Mouse (Mus musculus) liver, postnatal 0 days (tissue): ENCODE results near the gene Xrcc2. TPM values are rescaled to one million over a fixed set of nuclear protein-coding genes. Genes with fewer than 3 reads are reported as not detected.

Source experiments
- ATAC-seq: fragments of 200-750 bp; cut with Nextera tagmentation; 2 replicates; pipeline ENCODE4 v1.8.0; 2017; ENCODE audit warnings: mild to moderate bottlenecking, moderate library complexity
- DNase-seq: peaks from one replicate; pipeline ENCODE4 v3.0.0-alpha.2; 2016
- H3K27ac ChIP-seq: fragments of 300-500 bp; sonication (generic); 2 replicates; pipeline ENCODE4 v1.5.1; 2014; ENCODE audit warnings: antibody characterized with exemption, moderate library complexity, mild to moderate bottlenecking, low read depth
- H3K27me3 ChIP-seq: fragments of 300-500 bp; sonication (generic); 2 replicates; pipeline ENCODE4 v1.6.1; 2014; ENCODE audit warnings: low read length, control low read depth, mixed read lengths; ENCODE audit not compliant: insufficient read depth
- H3K36me3 ChIP-seq: fragments of 300-500 bp; sonication (generic); replicated peaks from 2 replicates; pipeline ENCODE4 v1.6.1; 2014; ENCODE audit warnings: mild to moderate bottlenecking, control low read depth, low read length, moderate library complexity, mixed read lengths; ENCODE audit not compliant: insufficient read depth
- H3K4me1 ChIP-seq: fragments of 300-500 bp; sonication (generic); 2 replicates; pipeline ENCODE4 v1.6.1; 2014; ENCODE audit warnings: antibody characterized with exemption, mild to moderate bottlenecking, control low read depth; ENCODE audit not compliant: insufficient read depth
- H3K4me2 ChIP-seq: fragments of 300-500 bp; sonication (generic); 2 replicates; pipeline ENCODE4 v1.6.1; 2014; ENCODE audit warnings: low read depth, mild to moderate bottlenecking, low read length, moderate library complexity, mixed read lengths
- H3K4me3 ChIP-seq: fragments of 300-500 bp; sonication (generic); 2 replicates; pipeline ENCODE4 v1.5.1; 2014; ENCODE audit warnings: low read depth, low read length
- H3K9ac ChIP-seq: fragments of 300-500 bp; sonication (generic); replicated peaks from 2 replicates; pipeline ENCODE4 v1.6.1; 2014; ENCODE audit warnings: mild to moderate bottlenecking, moderate library complexity
- H3K9me3 ChIP-seq: fragments of 300-500 bp; sonication (generic); 2 replicates; pipeline ENCODE4 v1.6.1; 2016; ENCODE audit warnings: mild to moderate bottlenecking, control low read depth, low read length, mixed read lengths
- CTCF ChIP-seq: sonication (generic); IDR thresholded peaks from 2 replicates; pipeline ENCODE4 v1.5.1; 2016; ENCODE audit warnings: antibody characterized with exemption, low read depth
- EP300 ChIP-seq: IDR thresholded peaks from 2 replicates; pipeline ENCODE4 v1.6.1; 2016; ENCODE audit warnings: antibody characterized with exemption, low read depth, mild to moderate bottlenecking
- WGBS: fragments of 180-500 bp; shearing (Covaris S2); extraction: QIAGEN DNeasy Blood & Tissue Kit; methylation state at CpG from one replicate; pipeline ENCODE4 v1.1.7; 2014; ENCODE audit not compliant: insufficient replicate concordance; 5-methylcytosine and 5-hydroxymethylcytosine counted together
- polyA plus RNA-seq: library from polyadenylated mRNA; unstranded; fragments of >200 nt; fragmentation: Nextera tagmentation; extraction: Ambion mirVana; gene quantifications from 2 replicates; pipeline ENCODE4 v1.2.1, GENCODE M21; 2015

Xrcc2 gene
- polyA plus RNA-seq, 1 experiment from 2014 or later = 1.9 TPM

GRCm38 (mm10) chr5:25671696-25672520, 33.7 kb downstream of the Xrcc2 start:
- Histone ChIP-seq H3K9ac (no peak overlapping the region), H3K4me1 (no peaks in the 10 kb centered on the region), H3K36me3 (no peaks in the 10 kb centered on the region), H3K27ac (no peak overlapping the region), H3K4me3 (no peak overlapping the region), H3K27me3 (no peaks in the 10 kb centered on the region), H3K9me3 (no peaks in the 10 kb centered on the region), H3K4me2 (no peak overlapping the region)
- DNase-seq (no peak), ATAC-seq (no peak)
- WGBS = 91% methylated on average over 31 of the region's 31 CpGs
- TF ChIP-seq CTCF (no peak), EP300 (no peak)

GRCm38 (mm10) chr5:25671051-25671450, 34.6 kb downstream of the Xrcc2 start:
- no peak for ATAC-seq
- H3K9me3 ChIP-seq = no peaks in the 10 kb centered on the region
- H3K27me3 ChIP-seq = no peaks in the 10 kb centered on the region
- no peak overlapping the region for H3K4me2 ChIP-seq
- no peak overlapping the region for H3K4me3 ChIP-seq
- H3K4me1 ChIP-seq = no peaks in the 10 kb centered on the region
- no peak overlapping the region for H3K9ac ChIP-seq
- no peak for TF ChIP-seq EP300
- no peak for TF ChIP-seq CTCF
- no peak overlapping the region for H3K27ac ChIP-seq
- 81% methylated on average over 3 of the region's 3 CpGs for WGBS
- no peak for DNase-seq
- no peaks in the 10 kb centered on the region for H3K36me3 ChIP-seq

DNA sequence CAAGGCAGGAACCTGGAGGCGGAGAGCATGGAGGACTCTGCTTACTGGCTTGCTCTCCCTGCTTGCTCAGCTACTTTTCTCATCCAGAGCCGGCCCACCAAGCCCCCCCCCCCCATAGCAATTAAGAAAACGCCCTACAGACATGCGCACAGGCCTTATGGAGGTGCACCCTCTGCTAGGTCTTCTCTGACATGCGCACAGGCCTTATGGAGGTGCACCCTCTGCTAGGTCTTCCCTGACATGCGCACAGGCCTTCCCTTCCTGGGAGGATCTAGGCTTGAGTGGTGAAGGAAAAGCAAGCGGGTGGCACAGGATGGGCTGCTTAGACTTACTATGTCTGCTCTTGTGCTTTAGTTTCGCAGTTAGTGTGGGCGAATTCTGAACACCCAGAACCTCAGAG, 37.3 kb downstream of the Xrcc2 start:
- Histone ChIP-seq H3K4me2 (no peak overlapping the region), H3K27me3 (no peaks in the 10 kb centered on the region), H3K9me3 (no peaks in the 10 kb centered on the region), H3K9ac (no peak overlapping the region), H3K4me3 (no peak overlapping the region), H3K27ac (no peak overlapping the region), H3K4me1 (no peaks in the 10 kb centered on the region), H3K36me3 (no peaks in the 10 kb centered on the region)
- WGBS = 87% methylated on average over 9 of the region's 9 CpGs
- ATAC-seq = no peak
- TF ChIP-seq EP300 = no peak
- TF ChIP-seq CTCF = no peak
- DNase-seq = no peak

DNA sequence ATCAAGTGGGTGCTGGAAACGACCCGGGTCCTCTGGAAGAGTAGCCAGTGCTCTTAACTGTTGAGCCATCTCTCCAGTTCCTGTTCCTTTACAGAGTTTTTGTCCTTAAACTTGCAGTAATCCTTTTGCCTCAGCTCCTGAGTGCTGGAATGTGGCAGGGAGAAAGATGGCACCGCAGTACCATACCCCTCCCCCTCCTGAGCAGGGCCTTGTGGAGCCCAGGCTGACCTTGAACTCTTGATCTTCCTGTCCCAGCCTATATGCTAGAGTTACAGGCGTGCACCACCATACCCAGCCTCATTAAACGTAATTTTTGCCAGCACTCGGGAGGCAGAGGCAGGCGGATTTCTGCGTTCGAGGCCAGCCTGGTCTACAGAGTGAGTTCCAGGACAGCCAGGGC, 38.9 kb downstream of the Xrcc2 start:
- Histone ChIP-seq H3K36me3 (no peaks in the 10 kb centered on the region), H3K9ac (no peak overlapping the region), H3K4me1 (no peaks in the 10 kb centered on the region), H3K9me3 (no peaks in the 10 kb centered on the region), H3K27ac (no peak overlapping the region), H3K27me3 (no peaks in the 10 kb centered on the region), H3K4me3 (no peak overlapping the region), H3K4me2 (no peak overlapping the region)
- WGBS = 78% methylated on average over 9 of the region's 9 CpGs
- TF ChIP-seq EP300 (no peak), CTCF (no peak)
- DNase-seq (no peak), ATAC-seq (no peak)

DNA sequence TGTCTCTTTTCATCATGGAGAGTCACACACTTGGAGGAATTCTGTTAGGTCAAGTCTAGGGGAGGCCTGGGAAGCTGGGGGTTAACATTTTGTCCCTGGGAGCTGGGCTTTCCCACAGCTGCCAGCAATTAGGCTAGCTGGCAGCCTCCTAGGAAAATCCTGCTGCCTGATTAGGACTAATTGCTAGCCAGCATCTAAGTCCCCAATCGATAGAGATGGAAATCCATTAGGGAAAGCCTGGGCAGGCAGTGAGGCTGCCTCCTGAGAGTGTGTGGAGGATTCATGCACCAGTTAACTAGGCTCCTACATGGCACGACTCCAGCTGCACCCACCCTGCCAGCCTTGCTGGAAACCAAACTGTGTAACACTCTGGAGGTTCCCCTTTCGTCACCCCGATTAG, 39.5 kb downstream of the Xrcc2 start:
- H3K27me3 ChIP-seq = no peaks in the 10 kb centered on the region
- H3K27ac ChIP-seq = no peak overlapping the region
- no peak for TF ChIP-seq CTCF
- no peak for TF ChIP-seq EP300
- no peak for DNase-seq
- H3K9me3 ChIP-seq = no peaks in the 10 kb centered on the region
- 74% methylated on average over 4 of the region's 4 CpGs for WGBS
- H3K9ac ChIP-seq = no peak overlapping the region
- H3K4me1 ChIP-seq = no peaks in the 10 kb centered on the region
- no peak for ATAC-seq
- H3K4me3 ChIP-seq = no peak overlapping the region
- H3K36me3 ChIP-seq = no peaks in the 10 kb centered on the region
- H3K4me2 ChIP-seq = no peak overlapping the region

DNA sequence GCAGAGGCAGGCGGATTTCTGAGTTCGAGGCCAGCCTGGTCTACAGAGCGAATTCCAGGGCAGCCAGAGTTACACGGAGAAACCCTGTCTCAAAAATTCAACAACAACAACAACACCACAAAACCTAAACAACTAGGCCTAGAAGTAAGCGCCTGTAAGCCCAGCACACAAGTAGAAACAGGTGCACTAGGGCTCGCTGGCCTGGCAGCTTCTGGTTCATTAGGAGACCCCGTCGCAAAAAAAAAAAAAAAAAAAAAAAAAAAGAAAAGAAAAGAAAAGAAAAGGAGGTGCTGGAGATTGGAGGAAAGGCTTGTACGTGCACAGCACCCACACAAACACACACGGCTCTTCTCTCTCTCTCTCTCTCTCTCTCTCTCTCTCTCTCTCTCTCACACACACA, 40.1 kb downstream of the Xrcc2 start:
- H3K27ac ChIP-seq = no peak overlapping the region
- no peaks in the 10 kb centered on the region for H3K4me1 ChIP-seq
- no peaks in the 10 kb centered on the region for H3K27me3 ChIP-seq
- H3K9ac ChIP-seq = no peak overlapping the region
- H3K4me2 ChIP-seq = no peak overlapping the region
- H3K36me3 ChIP-seq = no peaks in the 10 kb centered on the region
- H3K9me3 ChIP-seq = no peaks in the 10 kb centered on the region
- 83% methylated on average over 10 of the region's 10 CpGs for WGBS
- no peak overlapping the region for H3K4me3 ChIP-seq
- no peak for TF ChIP-seq CTCF
- no peak for TF ChIP-seq EP300
- no peak for ATAC-seq
- no peak for DNase-seq

GRCm38 (mm10) chr5:25663165-25663564, 42.5 kb downstream of the Xrcc2 start:
- no peak for ATAC-seq
- TF ChIP-seq CTCF = no peak
- no peak for TF ChIP-seq EP300
- 53% methylated on average over 2 of the region's 2 CpGs for WGBS
- Histone ChIP-seq H3K27ac (no peak overlapping the region), H3K4me2 (no peak overlapping the region), H3K27me3 (no peaks in the 10 kb centered on the region), H3K4me3 (no peak overlapping the region), H3K4me1 (no peaks in the 10 kb centered on the region), H3K9ac (no peak overlapping the region), H3K36me3 (no peaks in the 10 kb centered on the region), H3K9me3 (no peaks in the 10 kb centered on the region)
- DNase-seq = no peak
